Mouse (Mus musculus) hindbrain, postnatal 0 days (tissue): ENCODE data around the gene Itpr2. TPM values are rescaled to one million over a fixed set of nuclear protein-coding genes. Genes with fewer than 3 reads are reported as not detected.
A peak's percentile ranks its signal among the peaks of the same experiment; 100 is the strongest.

Experiments used
- ATAC-seq: fragments of 200-750 bp; cut with Nextera tagmentation; 2 replicates; pipeline ENCODE4 v1.8.0; 2017; ENCODE audit warnings: mild to moderate bottlenecking, moderate TSS enrichment, moderate library complexity
- DNase-seq: peaks from one replicate; pipeline ENCODE4 v3.0.0-alpha.2; 2015; ENCODE audit warnings: low spot score
- H3K27ac ChIP-seq: fragments of 300-500 bp; sonication (generic); 2 replicates; pipeline ENCODE4 v1.5.1; 2014; ENCODE audit warnings: mild to moderate bottlenecking
- H3K27me3 ChIP-seq: fragments of 300-500 bp; sonication (generic); 2 replicates; pipeline ENCODE4 v1.6.1; 2014; ENCODE audit warnings: low read length, mixed read lengths; ENCODE audit not compliant: insufficient read depth
- H3K36me3 ChIP-seq: fragments of 300-500 bp; sonication (generic); 2 replicates; pipeline ENCODE4 v1.6.1; 2014; ENCODE audit warnings: low read length, mixed read lengths; ENCODE audit not compliant: insufficient read depth
- H3K4me1 ChIP-seq: fragments of 300-500 bp; sonication (generic); 2 replicates; pipeline ENCODE4 v1.6.1; 2014; ENCODE audit warnings: antibody characterized with exemption, low read length, mixed read lengths; ENCODE audit not compliant: insufficient read depth
- H3K4me2 ChIP-seq: fragments of 300-500 bp; sonication (generic); 2 replicates; pipeline ENCODE4 v1.6.1; 2014; ENCODE audit warnings: low read depth, mild to moderate bottlenecking, low read length, moderate library complexity, mixed read lengths
- H3K4me3 ChIP-seq: fragments of 300-500 bp; sonication (generic); 2 replicates; pipeline ENCODE4 v1.5.1; 2014; ENCODE audit warnings: low read length
- H3K9ac ChIP-seq: fragments of 300-500 bp; sonication (generic); replicated peaks from 2 replicates; pipeline ENCODE4 v1.6.1; 2014; ENCODE audit warnings: mild to moderate bottlenecking, low read length, moderate library complexity, mixed read lengths
- H3K9me3 ChIP-seq: fragments of 300-500 bp; sonication (generic); 2 replicates; pipeline ENCODE4 v1.6.1; 2016; ENCODE audit warnings: low read length, mixed read lengths
- CTCF ChIP-seq: IDR thresholded peaks from 2 replicates; pipeline ENCODE4 v1.5.1; 2016; ENCODE audit warnings: antibody characterized with exemption, control low read depth, low read depth
- WGBS: fragments of 180-500 bp; shearing (Covaris S2); extraction: QIAGEN DNeasy Blood & Tissue Kit; methylation state at CpG from one replicate; pipeline ENCODE4 v1.1.7; 2014; 5-methylcytosine and 5-hydroxymethylcytosine counted together
- polyA plus RNA-seq: library from polyadenylated mRNA; unstranded; fragments of >200 nt; fragmentation: Nextera tagmentation; extraction: Ambion mirVana; gene quantifications from 2 replicates; pipeline ENCODE4 v1.2.1, GENCODE M21; 2015
- total RNA-seq: library from RNA; depleted of rRNA; stranded (reverse); fragments of >200 nt; gene quantifications from 2 replicates; pipeline ENCODE4 v1.2.3, GENCODE M21; 2014

The Itpr2 gene
- total and polyA plus RNA-seq, 2 experiments from 2014 or later, result 15.3 to 15.7 TPM

GRCm38 (mm10) chr6:146379263-146379662 lies 122.8 kb downstream of the Itpr2 start:
- ATAC-seq (no peak), DNase-seq (no peak)
- no peak overlapping the region for H3K4me2 ChIP-seq
- TF ChIP-seq CTCF, result no peak
- no peak overlapping the region for H3K9ac ChIP-seq
- no peaks in the 10 kb centered on the region for H3K4me1 ChIP-seq
- H3K4me3 ChIP-seq, result no peak overlapping the region
- H3K36me3 ChIP-seq, result no peaks in the 10 kb centered on the region
- no peaks in the 10 kb centered on the region for H3K27me3 ChIP-seq
- 82% methylated on average over 8 of the region's 8 CpGs for WGBS
- H3K9me3 ChIP-seq, result no peaks in the 10 kb centered on the region
- H3K27ac ChIP-seq, result no peak overlapping the region

GRCm38 (mm10) chr6:146371511-146371910 lies 130.5 kb downstream of the Itpr2 start:
- Histone ChIP-seq H3K9ac (no peak overlapping the region), H3K27me3 (no peaks in the 10 kb centered on the region), H3K4me1 (no peaks in the 10 kb centered on the region), H3K36me3 (no peaks in the 10 kb centered on the region), H3K27ac (no peak overlapping the region), H3K4me2 (no peak overlapping the region), H3K9me3 (no peaks in the 10 kb centered on the region), H3K4me3 (no peak overlapping the region)
- WGBS, result 70% methylated on average over 2 of the region's 2 CpGs
- DNase-seq (no peak), ATAC-seq (no peak)
- no peak for TF ChIP-seq CTCF

- Histone ChIP-seq H3K4me3 (no peak overlapping the region), H3K4me1 (no peaks in the 10 kb centered on the region), H3K27ac (no peak overlapping the region), H3K36me3 (no peaks in the 10 kb centered on the region), H3K4me2 (no peak overlapping the region), H3K9ac (no peak overlapping the region), H3K9me3 (no peaks in the 10 kb centered on the region), H3K27me3 (no peaks in the 10 kb centered on the region)
- ATAC-seq (no peak), DNase-seq (no peak)
- WGBS, result 77% methylated on average over 4 of the region's 4 CpGs
- TF ChIP-seq CTCF, result no peak
Observed at GRCm38 (mm10) chr6:146366180-146366579, 135.8 kb downstream of the Itpr2 start.

GRCm38 (mm10) chr6:146357911-146358310 lies 144.1 kb downstream of the Itpr2 start:
- 37% methylated on average over 4 of the region's 4 CpGs for WGBS
- Histone ChIP-seq H3K36me3 (no peaks in the 10 kb centered on the region), H3K4me1 (no peaks in the 10 kb centered on the region), H3K4me3 (no peak overlapping the region), H3K27ac (peak overlapping the region; percentile 64; the same call in 1 of the 2 replicates), H3K27me3 (no peaks in the 10 kb centered on the region), H3K9ac (no peak overlapping the region), H3K9me3 (no peaks in the 10 kb centered on the region), H3K4me2 (no peak overlapping the region)
- DNase-seq, result peak; percentile 58
- TF ChIP-seq CTCF, result no peak
- peak; percentile 89 for ATAC-seq

GRCm38 (mm10) chr6:146352258-146352805 lies 149.7 kb downstream of the Itpr2 start:
- no peaks in the 10 kb centered on the region for H3K9me3 ChIP-seq
- no peak overlapping the region for H3K4me2 ChIP-seq
- H3K4me3 ChIP-seq, result no peak overlapping the region
- ATAC-seq (peak; percentile 31; the same call in 1 of the 2 replicates), DNase-seq (peak; percentile 26)
- no peak for TF ChIP-seq CTCF
- no peaks in the 10 kb centered on the region for H3K4me1 ChIP-seq
- no peak overlapping the region for H3K9ac ChIP-seq
- H3K27ac ChIP-seq, result peak overlapping the region; percentile 3; the same call in 1 of the 2 replicates
- no peaks in the 10 kb centered on the region for H3K27me3 ChIP-seq
- 51% methylated on average over 9 of the region's 9 CpGs for WGBS
- no peaks in the 10 kb centered on the region for H3K36me3 ChIP-seq

- WGBS, result 53% methylated on average over 7 of the region's 7 CpGs
- Histone ChIP-seq H3K4me3 (no peak overlapping the region), H3K4me2 (no peak overlapping the region), H3K27me3 (no peaks in the 10 kb centered on the region), H3K36me3 (no peaks in the 10 kb centered on the region), H3K9me3 (no peaks in the 10 kb centered on the region), H3K9ac (no peak overlapping the region), H3K27ac (peak overlapping the region; percentile 3; the same call in 1 of the 2 replicates), H3K4me1 (no peaks in the 10 kb centered on the region)
- TF ChIP-seq CTCF, result no peak
- DNase-seq (peak; percentile 12), ATAC-seq (0 out of 2 replicates have a peak, but pooled peaks have one; percentile 58)
Observed at GRCm38 (mm10) chr6:146351816-146352215, 150.2 kb downstream of the Itpr2 start.

- Histone ChIP-seq H3K4me1 (peaks cover 14% of the 10 kb centered on the region; the same call in 1 of the 2 replicates), H3K9ac (no peak overlapping the region), H3K4me3 (no peak overlapping the region), H3K4me2 (no peak overlapping the region), H3K27me3 (no peaks in the 10 kb centered on the region), H3K9me3 (no peaks in the 10 kb centered on the region), H3K27ac (no peak overlapping the region), H3K36me3 (no peaks in the 10 kb centered on the region)
- DNase-seq, result no peak
- TF ChIP-seq CTCF, result no peak
- 46% methylated on average over 4 of the region's 4 CpGs for WGBS
- ATAC-seq, result no peak
Observed at GRCm38 (mm10) chr6:146347568-146347967, 154.5 kb downstream of the Itpr2 start.
